Mouse (Mus musculus) lung, adult 18-20 months (tissue): ENCODE results near the gene Cbfa2t3.

Experiments
- DNase-seq, 2 experiments: peaks; one replicate each; pipeline ENCODE4 v3.0.0; 2022; ENCODE audit warnings: mixed read lengths in 2 of 2

The Cbfa2t3 gene

GRCm38 (mm10) chr8:122686879-122687278, 12.0 kb downstream of the Cbfa2t3 start:
- DNase-seq: no peak

DNA sequence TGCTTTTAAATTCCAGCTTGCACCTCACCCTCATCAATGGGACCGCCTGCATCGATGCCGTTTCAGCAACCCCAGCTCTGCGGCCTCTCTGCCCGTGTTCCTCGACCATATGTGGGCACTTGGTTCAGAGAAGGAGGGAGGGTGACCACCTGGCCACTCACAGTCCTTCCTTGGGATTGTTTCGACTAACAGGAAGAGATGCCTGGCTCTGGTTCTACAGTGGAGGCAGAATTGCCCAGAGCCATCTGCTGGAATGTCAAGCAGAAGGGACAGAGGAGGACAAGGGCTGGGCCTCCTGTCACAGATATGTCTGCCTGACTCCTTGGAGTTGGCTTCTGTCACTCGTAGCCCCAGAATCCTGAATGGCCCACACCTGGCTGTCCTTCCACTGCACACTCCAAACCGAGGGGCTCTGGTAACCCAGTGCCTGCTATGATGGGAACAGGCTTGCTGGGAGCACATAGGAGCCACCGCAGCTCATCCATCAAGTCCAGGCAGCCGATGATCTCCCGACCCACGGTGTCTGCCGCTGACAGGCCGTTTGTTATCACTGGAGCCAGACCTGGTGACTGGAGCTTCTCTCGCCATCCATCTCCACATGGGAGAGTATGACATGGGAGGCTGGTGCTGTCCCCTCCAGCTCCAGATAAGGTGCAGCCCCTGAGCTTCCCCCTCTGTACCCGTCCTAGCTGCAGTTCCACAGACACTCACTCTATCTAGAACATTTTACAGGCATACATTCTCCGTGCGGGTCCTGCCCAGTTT, 13.6 kb downstream of the Cbfa2t3 start:
- DNase-seq: no peak

DNA sequence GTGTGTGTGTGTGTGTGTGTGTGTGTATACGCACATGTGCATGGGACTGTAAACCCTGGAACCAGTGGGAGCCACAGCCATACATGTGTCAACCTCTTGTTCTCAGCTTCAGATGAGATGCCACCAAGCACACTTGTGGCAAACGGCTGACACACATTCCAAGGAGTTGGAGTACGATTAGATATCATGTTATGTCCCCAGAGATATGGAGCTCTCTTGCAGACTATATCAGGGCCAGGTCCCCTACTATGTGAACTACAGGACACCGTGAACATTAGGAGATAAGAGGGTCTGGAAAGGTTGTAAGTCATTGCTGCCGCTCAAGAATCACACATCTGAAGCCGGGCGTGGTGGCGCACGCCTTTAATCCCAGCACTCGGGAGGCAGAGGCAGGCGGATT, 16.1 kb downstream of the Cbfa2t3 start:
- DNase-seq: no peak

DNA sequence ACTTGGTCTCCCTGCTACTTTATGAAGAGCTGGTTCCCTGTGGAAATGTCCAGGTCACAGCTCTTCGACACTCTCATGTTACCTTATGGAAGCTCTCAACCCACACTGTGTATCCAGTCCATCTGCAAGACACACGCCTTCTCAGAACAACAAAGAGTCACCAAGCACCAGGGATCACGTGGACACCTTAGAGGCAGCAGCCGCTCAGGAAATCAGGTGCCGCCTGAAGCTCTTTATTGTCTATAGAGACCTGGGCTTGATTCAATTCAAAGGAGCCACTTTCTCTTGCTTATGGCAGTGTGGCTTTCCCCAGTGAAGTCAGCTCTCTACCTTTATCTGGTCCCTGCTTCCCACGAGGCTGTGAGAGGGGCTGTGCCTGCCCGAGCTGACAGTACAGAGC, 18.7 kb downstream of the Cbfa2t3 start:
- no peak for DNase-seq

- no peak for DNase-seq
Observed at GRCm38 (mm10) chr8:122679325-122679920, 19.5 kb downstream of the Cbfa2t3 start.

DNA sequence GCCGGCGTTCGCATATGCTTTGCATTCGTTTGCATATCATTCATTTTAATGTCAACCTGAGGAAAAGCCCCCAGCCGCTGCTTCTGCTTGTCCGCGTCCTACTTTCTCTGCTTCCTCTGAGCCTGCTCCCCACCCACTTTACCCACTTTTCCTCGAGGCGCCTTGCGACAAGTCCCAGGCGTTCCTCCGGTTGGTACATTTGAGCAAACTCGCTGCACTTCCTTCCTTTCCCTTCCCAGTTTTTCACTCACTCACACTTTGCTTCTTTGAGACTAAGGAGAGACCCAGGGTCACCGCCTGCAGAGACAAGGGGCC, 20.1 kb downstream of the Cbfa2t3 start:
- DNase-seq: no peak

GRCm38 (mm10) chr8:122678061-122678895, 20.6 kb downstream of the Cbfa2t3 start:
- peak; percentile 82 to 84 for DNase-seq

- DNase-seq: no peak
Observed at GRCm38 (mm10) chr8:122677481-122678021, 21.4 kb downstream of the Cbfa2t3 start.

DNA sequence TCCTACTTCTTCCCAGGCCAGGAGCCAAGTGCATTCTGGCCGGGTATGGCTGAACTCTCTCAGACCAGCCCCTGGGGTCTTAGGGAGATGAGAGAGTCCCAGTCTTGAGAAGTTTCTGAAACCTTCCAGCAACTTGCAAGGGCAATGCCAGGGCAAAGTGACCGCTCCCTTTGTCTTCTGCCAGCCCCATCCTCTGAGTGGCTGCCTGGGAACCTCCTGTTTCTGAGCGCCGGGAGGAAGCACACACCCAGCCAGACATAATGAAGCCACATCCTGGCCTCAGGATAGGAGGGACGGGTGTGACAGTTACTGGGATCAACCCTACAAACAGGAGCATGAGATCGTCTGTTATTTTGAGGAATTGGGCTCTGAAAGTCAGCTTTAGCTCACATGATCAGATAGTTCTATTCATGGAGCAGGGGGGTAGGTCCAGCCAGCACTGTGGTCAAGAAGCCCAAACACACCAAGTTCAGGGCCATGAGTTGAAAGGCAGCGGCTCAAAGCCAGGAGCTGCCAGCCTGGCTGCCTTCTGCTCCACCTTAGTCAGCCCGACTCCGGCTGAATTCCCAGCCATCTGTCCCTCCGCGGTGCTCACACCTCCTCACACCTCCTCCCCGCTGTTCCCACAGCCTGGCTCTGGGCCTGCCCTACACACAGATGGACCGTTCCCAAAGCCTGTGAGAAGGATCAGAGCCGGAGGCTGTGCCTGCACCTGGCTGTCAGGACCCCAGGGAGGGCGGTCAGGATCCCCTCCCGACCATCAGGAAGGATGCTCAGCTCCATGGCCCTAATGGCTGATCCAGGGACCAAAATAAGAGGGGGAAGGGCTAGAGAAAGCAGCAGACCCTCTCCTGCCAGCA, 22.1 kb downstream of the Cbfa2t3 start:
- peak; percentile 75 to 84 for DNase-seq

DNA sequence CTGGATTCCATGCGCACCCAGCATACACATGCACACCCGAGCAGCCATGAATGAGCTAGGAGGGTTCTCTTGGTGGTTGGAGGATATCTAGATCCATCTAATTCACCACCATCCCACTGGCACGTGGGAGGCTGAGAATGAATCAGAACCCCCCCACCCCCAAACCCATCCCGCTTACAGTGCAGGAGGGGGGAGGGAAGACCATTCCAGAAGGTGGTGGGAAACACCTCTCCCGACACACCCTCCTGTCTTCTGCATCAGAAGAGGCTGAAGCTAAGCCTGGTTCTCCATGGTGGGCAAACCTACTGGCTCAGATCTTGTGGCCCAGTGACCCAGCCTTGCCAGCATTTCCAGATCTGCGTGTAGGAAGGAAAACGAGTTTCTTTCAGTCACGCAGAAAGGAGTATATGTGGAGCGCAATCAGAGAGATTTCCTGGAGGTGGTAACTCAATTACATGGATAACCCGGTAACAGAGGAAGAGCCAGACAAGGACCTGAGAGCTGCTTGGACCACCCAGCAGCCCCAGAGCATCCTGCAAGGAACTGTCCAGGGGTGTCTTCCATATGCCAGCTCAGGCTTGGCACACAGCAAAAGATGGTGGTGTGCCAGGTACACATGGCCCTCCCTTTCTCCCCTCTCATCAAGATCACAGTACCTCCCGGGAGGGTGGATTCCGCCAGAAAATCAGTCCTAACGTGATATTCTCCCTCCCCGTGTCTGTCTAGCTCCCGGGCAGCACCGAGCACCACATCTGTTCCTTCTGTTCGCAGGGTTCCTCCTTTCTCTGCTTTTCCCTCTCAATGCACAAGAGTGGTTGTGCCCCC, 23.1 kb downstream of the Cbfa2t3 start:
- DNase-seq: no peak

- peak in 1 of 2 experiments; percentile 46 for DNase-seq
Observed at GRCm38 (mm10) chr8:122674999-122675398, 23.9 kb downstream of the Cbfa2t3 start.

GRCm38 (mm10) chr8:122673989-122674388, 24.9 kb downstream of the Cbfa2t3 start:
- no peak for DNase-seq

GRCm38 (mm10) chr8:122671894-122672293, 27.0 kb downstream of the Cbfa2t3 start:
- DNase-seq: no peak

GRCm38 (mm10) chr8:122670718-122671117, 28.2 kb downstream of the Cbfa2t3 start:
- DNase-seq: no peak

DNA sequence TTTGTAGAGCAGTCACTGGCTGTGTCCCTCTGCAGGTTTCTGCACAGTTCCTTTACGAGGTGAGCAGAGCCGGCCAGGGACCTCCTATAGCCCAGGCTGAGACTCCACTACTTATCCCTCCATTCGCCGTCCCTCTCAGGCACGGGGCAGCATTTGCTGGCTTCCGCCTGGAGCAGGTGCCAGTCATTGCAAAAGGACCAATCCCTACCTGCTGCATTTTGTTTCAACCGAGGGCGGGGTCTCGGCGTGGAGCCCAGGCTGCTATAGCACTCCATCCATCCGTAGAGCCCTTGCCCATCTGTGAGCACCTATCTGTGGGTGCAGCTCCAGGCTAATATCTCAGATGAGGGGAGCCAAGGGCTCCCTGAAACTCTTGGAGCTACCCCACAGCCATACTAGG, 28.9 kb downstream of the Cbfa2t3 start:
- no peak for DNase-seq

DNA sequence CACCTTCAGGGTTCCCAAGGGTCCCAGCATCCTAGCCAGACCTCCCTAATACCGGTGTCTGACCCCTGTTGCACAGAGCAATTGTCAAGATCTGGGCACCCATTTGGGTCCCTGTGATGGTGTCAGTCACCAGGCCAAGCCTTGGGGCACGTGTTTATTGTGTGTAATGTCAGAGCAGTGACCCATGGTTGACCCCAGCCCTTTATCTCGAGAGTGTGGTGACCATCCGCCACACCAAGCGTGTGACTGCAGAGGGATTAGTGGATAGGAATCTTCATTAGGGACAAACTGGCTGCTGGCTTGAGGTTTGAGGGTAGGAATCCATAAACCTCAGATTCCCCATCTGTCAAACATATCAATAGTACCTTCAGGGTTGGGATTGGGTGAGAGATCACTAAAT, 29.5 kb downstream of the Cbfa2t3 start:
- DNase-seq: no peak

- DNase-seq: no peak
Observed at GRCm38 (mm10) chr8:122667854-122668253, 31.1 kb downstream of the Cbfa2t3 start.

DNA sequence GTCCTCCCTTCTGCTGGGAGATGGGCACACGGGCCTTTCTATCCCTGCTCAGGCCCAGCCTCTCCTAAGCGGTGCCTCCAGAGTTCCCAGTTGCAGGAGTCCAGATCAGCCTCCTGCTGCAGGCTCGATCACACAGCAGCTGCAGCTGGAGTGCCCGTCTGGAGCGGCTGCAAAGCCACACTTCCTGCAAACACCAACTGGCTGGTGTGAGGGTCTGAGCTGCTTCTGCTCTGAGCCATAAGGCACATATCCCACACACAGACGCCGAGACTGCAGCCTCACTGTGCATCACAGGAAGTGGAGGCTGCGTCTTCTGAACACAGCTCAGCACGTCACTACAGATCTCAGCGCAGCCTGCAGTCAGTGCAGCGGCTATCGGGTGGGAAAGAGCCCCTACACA, 32.1 kb downstream of the Cbfa2t3 start:
- DNase-seq: no peak

GRCm38 (mm10) chr8:122666338-122666764, 32.6 kb downstream of the Cbfa2t3 start:
- peak; percentile 79 to 86 for DNase-seq

DNA sequence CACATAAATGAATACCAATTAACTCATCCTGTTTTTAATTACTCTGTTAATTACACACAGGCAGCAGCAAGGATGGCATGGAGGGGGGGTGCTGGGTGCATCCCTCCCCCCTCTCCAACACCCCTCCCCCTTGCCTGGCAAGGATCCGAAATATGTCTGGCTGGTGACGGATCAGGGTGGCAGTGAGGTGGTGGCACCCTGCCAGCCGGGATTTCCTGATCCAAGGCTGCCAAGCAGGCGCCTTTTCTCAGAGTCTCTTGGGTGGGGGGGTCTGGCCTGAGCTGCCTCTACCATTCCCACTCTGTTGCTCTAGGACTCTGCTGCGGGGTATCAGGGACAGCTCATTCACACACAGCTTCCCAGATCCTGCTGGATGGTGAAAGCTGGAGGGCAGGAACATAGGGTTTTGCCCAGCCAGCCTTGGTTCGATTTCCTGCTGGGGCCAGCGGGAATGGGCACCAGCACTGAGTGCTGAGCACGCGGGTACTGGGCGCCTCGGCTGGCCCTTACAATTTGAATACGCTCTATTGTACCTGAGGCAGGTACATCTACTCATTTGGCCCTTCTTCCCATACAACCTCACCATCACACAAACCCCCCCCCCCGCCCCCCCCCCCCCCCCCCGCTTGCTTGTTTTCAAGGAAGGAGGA, 33.1 kb downstream of the Cbfa2t3 start:
- peak; percentile 81 to 87 for DNase-seq

DNA sequence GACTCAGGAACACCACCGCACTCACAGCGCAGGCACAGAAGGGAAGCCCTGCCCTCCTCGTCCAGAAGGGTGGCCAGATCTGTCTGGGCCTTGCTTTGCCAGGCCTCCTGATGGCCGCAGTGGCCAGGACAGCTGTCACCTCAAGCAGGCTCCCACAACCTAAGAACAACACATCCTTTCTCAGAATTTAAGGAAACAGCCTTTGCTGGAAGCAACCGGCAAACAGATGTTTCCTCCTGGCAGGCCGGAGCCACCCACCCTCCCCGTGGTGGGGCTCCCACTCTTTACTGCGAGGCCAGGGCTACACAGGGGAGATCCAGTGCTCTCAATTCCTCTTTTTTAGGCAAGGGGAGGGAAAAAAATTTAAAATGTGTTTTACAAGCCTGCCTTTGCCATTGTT, 33.7 kb downstream of the Cbfa2t3 start:
- peak; percentile 77 to 79 for DNase-seq
